Mouse (Mus musculus) midbrain, embryonic 11.5 days (tissue): ENCODE measurements around the gene Akap2. TPM values are rescaled to one million over a fixed set of nuclear protein-coding genes. Genes with fewer than 3 reads are reported as not detected.

Experiments used
- ATAC-seq: fragments of 200-750 bp; cut with Nextera tagmentation; 2 replicates; pipeline ENCODE4 v1.8.0; 2017; ENCODE audit warnings: moderate TSS enrichment, moderate library complexity; ENCODE audit not compliant: low FRiP score
- DNase-seq: peaks from one replicate; pipeline ENCODE4 v3.0.0; 2015; ENCODE audit warnings: low spot score; ENCODE audit errors: missing footprints
- H3K27ac ChIP-seq: fragments of 300-500 bp; sonication (generic); 2 replicates; pipeline ENCODE4 v1.5.1; 2014; ENCODE audit warnings: low read depth, low read length
- H3K27me3 ChIP-seq: fragments of 300-500 bp; sonication (generic); 2 replicates; pipeline ENCODE4 v1.6.1; 2014; ENCODE audit warnings: mild to moderate bottlenecking, low read length, moderate library complexity, mixed read lengths; ENCODE audit not compliant: control insufficient read depth, insufficient read depth
- H3K36me3 ChIP-seq: fragments of 300-500 bp; sonication (generic); 2 replicates; pipeline ENCODE4 v1.6.1; 2014; ENCODE audit warnings: mild to moderate bottlenecking, low read length, moderate library complexity, mixed read lengths; ENCODE audit not compliant: control insufficient read depth, insufficient read depth
- H3K4me1 ChIP-seq: fragments of 300-500 bp; sonication (generic); 2 replicates; pipeline ENCODE4 v1.6.1; 2014; ENCODE audit warnings: low read length; ENCODE audit not compliant: control insufficient read depth, insufficient read depth
- H3K4me2 ChIP-seq: fragments of 300-500 bp; sonication (generic); 2 replicates; pipeline ENCODE4 v1.6.1; 2014; ENCODE audit warnings: mild to moderate bottlenecking, moderate library complexity
- H3K4me3 ChIP-seq: fragments of 300-500 bp; sonication (generic); 2 replicates; pipeline ENCODE4 v1.5.1; 2014; ENCODE audit warnings: low read depth, low read length
- H3K9ac ChIP-seq: fragments of 300-500 bp; sonication (generic); 2 replicates; pipeline ENCODE4 v1.6.1; 2014; ENCODE audit warnings: low read length
- H3K9me3 ChIP-seq: fragments of 300-500 bp; sonication (generic); 2 replicates; pipeline ENCODE4 v1.6.1; 2016; ENCODE audit warnings: low read length; ENCODE audit not compliant: control insufficient read depth
- WGBS: fragments of 180-500 bp; shearing (Covaris S2); extraction: QIAGEN DNeasy Blood & Tissue Kit; methylation state at CpG from one replicate; pipeline ENCODE4 v1.1.7; 2014; 5-methylcytosine and 5-hydroxymethylcytosine counted together
- polyA plus RNA-seq: library from polyadenylated mRNA; unstranded; fragments of >200 nt; fragmentation: Nextera tagmentation; extraction: Ambion mirVana; gene quantifications from 2 replicates; pipeline ENCODE4 v1.2.1, GENCODE M21; 2014

Akap2 gene
- polyA plus RNA-seq, 1 experiment from 2014 or later: 17.9 TPM

- no peaks in the 10 kb centered on the region for H3K9me3 ChIP-seq
- peaks cover 5% of the 10 kb centered on the region; the same call in 1 of the 2 replicates for H3K4me1 ChIP-seq
- H3K27me3 ChIP-seq: no peaks in the 10 kb centered on the region
- H3K36me3 ChIP-seq: no peaks in the 10 kb centered on the region
- no peak overlapping the region for H3K4me3 ChIP-seq
- no peak overlapping the region for H3K9ac ChIP-seq
- DNase-seq (no peak), ATAC-seq (no peak)
- H3K4me2 ChIP-seq: no peak overlapping the region
- no peak overlapping the region for H3K27ac ChIP-seq
These were observed 71.7 kb downstream of the Akap2 start for GRCm38 (mm10) chr4:57789118-57789517.

GRCm38 (mm10) chr4:57793989-57794388, 76.5 kb downstream of the Akap2 start:
- ATAC-seq (no peak), DNase-seq (no peak)
- 58% methylated on average over 8 of the region's 8 CpGs for whole genome bisulfite sequencing
- H3K4me1 ChIP-seq: peaks cover 12% of the 10 kb centered on the region
- no peak overlapping the region for H3K4me3 ChIP-seq
- no peaks in the 10 kb centered on the region for H3K36me3 ChIP-seq
- no peaks in the 10 kb centered on the region for H3K9me3 ChIP-seq
- H3K4me2 ChIP-seq: no peak overlapping the region
- no peak overlapping the region for H3K27ac ChIP-seq
- H3K27me3 ChIP-seq: no peaks in the 10 kb centered on the region
- no peak overlapping the region for H3K9ac ChIP-seq

- no peaks in the 10 kb centered on the region for H3K9me3 ChIP-seq
- ATAC-seq (no peak), DNase-seq (no peak)
- H3K36me3 ChIP-seq: no peaks in the 10 kb centered on the region
- H3K9ac ChIP-seq: no peak overlapping the region
- H3K4me2 ChIP-seq: no peak overlapping the region
- H3K4me3 ChIP-seq: no peak overlapping the region
- H3K27me3 ChIP-seq: no peaks in the 10 kb centered on the region
- peaks cover 12% of the 10 kb centered on the region for H3K4me1 ChIP-seq
- H3K27ac ChIP-seq: no peak overlapping the region
- 43% methylated on average over 3 of the region's 3 CpGs for WGBS
These were observed 77.1 kb downstream of the Akap2 start for GRCm38 (mm10) chr4:57794547-57794946.

- no peak for ATAC-seq
- Histone ChIP-seq H3K27ac (no peak overlapping the region), H3K9me3 (no peaks in the 10 kb centered on the region), H3K36me3 (no peaks in the 10 kb centered on the region), H3K4me3 (no peak overlapping the region), H3K27me3 (no peaks in the 10 kb centered on the region), H3K4me1 (peaks cover 11% of the 10 kb centered on the region; the same call in 1 of the 2 replicates), H3K4me2 (peak overlapping the region; percentile 17; the same call in 1 of the 2 replicates), H3K9ac (peak overlapping the region; percentile 44)
- 77% methylated on average over 9 of the region's 9 CpGs for WGBS
- DNase-seq: no peak
These were observed 80.3 kb downstream of the Akap2 start for GRCm38 (mm10) chr4:57797548-57798285.

- DNase-seq (peak; percentile 89), ATAC-seq (peak; percentile 87)
- no peaks in the 10 kb centered on the region for H3K36me3 ChIP-seq
- whole genome bisulfite sequencing: 15% methylated on average over 10 of the region's 10 CpGs
- no peaks in the 10 kb centered on the region for H3K27me3 ChIP-seq
- H3K27ac ChIP-seq: peak overlapping the region; percentile 3; the same call in 1 of the 2 replicates
- peak overlapping the region; percentile 17; the same call in 1 of the 2 replicates for H3K4me2 ChIP-seq
- no peaks in the 10 kb centered on the region for H3K9me3 ChIP-seq
- H3K4me3 ChIP-seq: no peak overlapping the region
- peaks cover 11% of the 10 kb centered on the region; the same call in 1 of the 2 replicates for H3K4me1 ChIP-seq
- H3K9ac ChIP-seq: peak overlapping the region; percentile 44
These were observed 81.0 kb downstream of the Akap2 start for GRCm38 (mm10) chr4:57798286-57799018.

GRCm38 (mm10) chr4:57799297-57799696, 81.8 kb downstream of the Akap2 start:
- H3K4me1 ChIP-seq: peaks cover 11% of the 10 kb centered on the region; the same call in 1 of the 2 replicates
- H3K27me3 ChIP-seq: no peaks in the 10 kb centered on the region
- H3K36me3 ChIP-seq: no peaks in the 10 kb centered on the region
- DNase-seq: no peak
- H3K4me3 ChIP-seq: no peak overlapping the region
- H3K9ac ChIP-seq: no peak overlapping the region
- 66% methylated on average over 1 of the region's 1 CpGs for WGBS
- H3K27ac ChIP-seq: no peak overlapping the region
- H3K4me2 ChIP-seq: no peak overlapping the region
- no peaks in the 10 kb centered on the region for H3K9me3 ChIP-seq
- no peak for ATAC-seq

GRCm38 (mm10) chr4:57801239-57801638, 83.8 kb downstream of the Akap2 start:
- no peaks in the 10 kb centered on the region for H3K36me3 ChIP-seq
- DNase-seq: no peak
- no peak overlapping the region for H3K4me3 ChIP-seq
- no peak overlapping the region for H3K4me2 ChIP-seq
- 80% methylated on average over 7 of the region's 7 CpGs for WGBS
- H3K4me1 ChIP-seq: peaks cover 11% of the 10 kb centered on the region; the same call in 1 of the 2 replicates
- H3K27me3 ChIP-seq: no peaks in the 10 kb centered on the region
- no peak for ATAC-seq
- H3K27ac ChIP-seq: no peak overlapping the region
- no peak overlapping the region for H3K9ac ChIP-seq
- H3K9me3 ChIP-seq: no peaks in the 10 kb centered on the region

- Histone ChIP-seq H3K4me3 (no peak overlapping the region), H3K9me3 (no peaks in the 10 kb centered on the region), H3K4me1 (peaks cover 11% of the 10 kb centered on the region; the same call in 1 of the 2 replicates), H3K36me3 (no peaks in the 10 kb centered on the region), H3K4me2 (no peak overlapping the region), H3K9ac (no peak overlapping the region), H3K27ac (no peak overlapping the region), H3K27me3 (no peaks in the 10 kb centered on the region)
- DNase-seq (no peak), ATAC-seq (no peak)
- 94% methylated on average over 5 of the region's 5 CpGs for WGBS
These were observed 84.5 kb downstream of the Akap2 start for GRCm38 (mm10) chr4:57801986-57802385.

- 85% methylated on average over 3 of the region's 3 CpGs for WGBS
- no peaks in the 10 kb centered on the region for H3K9me3 ChIP-seq
- no peak overlapping the region for H3K27ac ChIP-seq
- no peak for DNase-seq
- H3K4me2 ChIP-seq: no peak overlapping the region
- no peaks in the 10 kb centered on the region for H3K27me3 ChIP-seq
- no peak overlapping the region for H3K4me3 ChIP-seq
- no peak for ATAC-seq
- H3K9ac ChIP-seq: no peak overlapping the region
- peaks cover 11% of the 10 kb centered on the region; the same call in 1 of the 2 replicates for H3K4me1 ChIP-seq
- no peaks in the 10 kb centered on the region for H3K36me3 ChIP-seq
These were observed 85.0 kb downstream of the Akap2 start for GRCm38 (mm10) chr4:57802411-57802810.
